Mouse (Mus musculus) ES-CJ7 (cell line): Measurements from ENCODE around the gene Fbxl15.

ENCODE experiments used
- DNase-seq: peaks from one replicate; pipeline ENCODE4 v3.0.0; 2011; ENCODE audit warnings: low read depth, low spot score

The Fbxl15 gene

DNA sequence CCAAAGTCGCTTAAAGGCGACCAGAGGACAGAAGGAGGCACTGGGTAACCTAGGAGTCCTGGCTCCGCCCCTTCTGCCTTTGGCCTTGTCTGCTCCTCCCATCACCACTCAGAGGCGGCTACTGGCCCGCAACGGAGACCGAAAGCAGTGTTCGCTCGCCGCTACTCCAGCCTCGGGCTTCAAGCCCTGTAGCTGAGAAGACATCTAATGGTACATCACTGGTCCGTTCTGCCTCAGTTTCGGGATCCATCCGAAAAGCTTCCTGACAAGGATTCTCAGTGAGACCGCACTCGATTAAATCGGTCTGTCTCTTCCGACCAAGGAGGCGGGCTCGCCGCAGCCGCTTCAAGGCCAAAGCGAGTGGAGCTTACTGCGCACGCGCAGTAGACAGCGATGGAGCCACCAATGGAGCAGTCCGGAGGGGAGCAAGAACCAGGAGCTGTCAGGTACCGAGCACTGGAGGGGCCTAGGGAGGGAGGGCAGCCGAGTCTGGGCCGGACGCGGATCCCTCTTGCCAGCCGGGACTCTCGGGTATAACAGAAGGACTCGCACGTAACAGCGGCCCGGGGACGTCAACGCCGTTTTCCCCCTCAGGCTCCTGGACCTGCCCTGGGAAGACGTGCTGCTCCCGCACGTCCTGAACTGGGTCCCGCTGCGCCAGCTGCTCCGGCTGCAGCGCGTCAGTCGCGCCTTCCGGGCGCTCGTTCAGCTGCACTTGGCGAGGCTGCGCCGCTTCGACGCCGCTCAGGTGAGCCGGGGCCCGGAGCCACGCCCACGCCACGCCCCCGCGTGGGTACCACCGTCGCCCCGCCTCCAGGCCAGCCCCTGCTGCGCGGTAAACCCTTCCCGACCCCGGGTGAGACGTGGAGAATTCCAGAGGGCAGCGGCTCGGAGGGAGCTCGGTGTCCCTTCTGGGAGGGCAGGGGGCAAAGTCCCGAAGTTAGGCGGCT lies at the start of gene Fbxl15:
Gene Fbxl15, plus strand, starts transcription at position 104 of the 950 bp plus-strand sequence.
- peak; percentile 96 for DNase-seq

DNA sequence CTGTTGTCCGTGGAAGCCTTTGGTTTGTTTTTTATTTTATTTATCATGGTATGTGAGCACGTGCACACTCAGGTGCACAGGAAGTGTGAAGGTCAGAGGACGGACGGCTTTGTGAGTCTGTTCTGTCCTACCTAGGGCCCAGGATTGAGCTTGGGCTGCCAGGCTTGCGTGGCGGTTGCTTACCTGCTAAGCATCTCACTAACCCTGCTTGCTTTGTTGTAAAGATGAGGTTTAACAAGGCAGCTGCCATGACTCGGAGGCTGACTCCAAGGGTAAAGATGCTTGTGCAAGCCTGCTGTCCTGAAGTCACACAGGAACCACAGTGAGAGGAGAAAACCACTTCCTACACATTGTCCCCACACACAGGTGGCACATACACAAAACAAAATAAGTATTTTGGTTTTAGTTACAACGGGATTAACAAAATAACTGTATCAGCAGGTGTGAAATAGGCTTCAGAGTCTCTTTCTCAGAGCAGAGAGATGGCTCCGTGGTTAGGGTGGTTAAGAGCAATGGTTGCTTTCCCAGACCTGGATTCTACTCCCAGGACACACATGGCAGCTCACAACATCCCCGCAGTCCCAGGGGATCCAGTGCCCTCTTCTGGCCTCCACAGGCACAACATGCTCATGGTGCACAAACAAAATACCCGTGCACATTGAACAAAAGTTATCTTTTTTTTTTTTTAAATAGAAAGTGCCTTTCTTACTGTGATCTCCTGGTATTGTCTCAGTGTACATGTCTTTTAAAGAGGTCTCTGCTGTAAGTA lies 45.7 kb upstream of the Fbxl15 start:
- peak; percentile 41 for DNase-seq

GRCm38 (mm10) chr19:46284686-46285085 lies 43.3 kb upstream of the Fbxl15 start:
- no peak for DNase-seq

- DNase-seq, result no peak
These were observed 42.4 kb upstream of the Fbxl15 start for GRCm38 (mm10) chr19:46285631-46286030.

DNA sequence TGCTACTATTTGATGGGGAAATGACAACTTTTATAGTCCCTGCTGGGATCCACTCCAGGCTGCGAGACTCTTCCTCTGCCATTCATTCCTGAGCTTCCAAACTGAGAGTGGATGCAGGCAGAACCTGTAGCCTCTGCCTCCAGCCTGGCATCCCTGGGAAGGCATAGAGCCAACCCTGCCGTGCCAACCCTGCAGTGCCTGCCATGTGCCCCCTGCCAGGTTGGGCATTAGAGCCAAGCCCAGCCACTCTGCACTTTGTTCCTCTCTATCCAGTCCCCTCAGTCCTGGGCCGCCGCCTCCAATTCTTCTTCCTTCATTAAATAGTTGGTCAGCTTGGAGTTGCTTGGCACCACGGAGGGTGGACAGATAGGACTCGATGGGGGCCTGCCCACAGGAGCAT lies 41.9 kb upstream of the Fbxl15 start:
- DNase-seq, result no peak

GRCm38 (mm10) chr19:46286926-46287325 lies 41.1 kb upstream of the Fbxl15 start:
- no peak for DNase-seq

GRCm38 (mm10) chr19:46287566-46287965 lies 40.4 kb upstream of the Fbxl15 start:
- DNase-seq, result no peak

GRCm38 (mm10) chr19:46290535-46291105 lies 37.4 kb upstream of the Fbxl15 start:
- DNase-seq, result no peak

DNA sequence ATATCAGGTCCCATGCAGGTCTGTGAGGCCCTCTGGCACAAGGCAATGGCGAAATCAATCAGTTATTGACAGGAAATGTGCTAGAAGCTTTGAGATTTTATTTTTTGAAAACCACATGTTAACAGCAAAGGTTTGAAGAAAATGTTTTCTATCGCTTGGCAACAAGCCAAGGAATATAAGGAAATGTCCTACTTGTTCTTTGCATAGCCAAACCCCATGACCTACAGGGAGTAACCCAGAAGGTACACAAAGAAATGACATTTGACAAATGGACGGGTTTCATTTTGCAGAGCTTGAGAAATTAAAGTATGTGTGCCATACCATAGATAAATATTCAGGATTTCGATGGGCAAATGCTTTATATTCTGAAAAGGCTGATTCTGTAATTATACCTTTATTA lies 31.0 kb upstream of the Fbxl15 start:
- no peak for DNase-seq

- DNase-seq, result no peak
These were observed 27.5 kb upstream of the Fbxl15 start for GRCm38 (mm10) chr19:46300294-46301045.

GRCm38 (mm10) chr19:46302551-46302950 lies 25.4 kb upstream of the Fbxl15 start:
- DNase-seq, result no peak

DNA sequence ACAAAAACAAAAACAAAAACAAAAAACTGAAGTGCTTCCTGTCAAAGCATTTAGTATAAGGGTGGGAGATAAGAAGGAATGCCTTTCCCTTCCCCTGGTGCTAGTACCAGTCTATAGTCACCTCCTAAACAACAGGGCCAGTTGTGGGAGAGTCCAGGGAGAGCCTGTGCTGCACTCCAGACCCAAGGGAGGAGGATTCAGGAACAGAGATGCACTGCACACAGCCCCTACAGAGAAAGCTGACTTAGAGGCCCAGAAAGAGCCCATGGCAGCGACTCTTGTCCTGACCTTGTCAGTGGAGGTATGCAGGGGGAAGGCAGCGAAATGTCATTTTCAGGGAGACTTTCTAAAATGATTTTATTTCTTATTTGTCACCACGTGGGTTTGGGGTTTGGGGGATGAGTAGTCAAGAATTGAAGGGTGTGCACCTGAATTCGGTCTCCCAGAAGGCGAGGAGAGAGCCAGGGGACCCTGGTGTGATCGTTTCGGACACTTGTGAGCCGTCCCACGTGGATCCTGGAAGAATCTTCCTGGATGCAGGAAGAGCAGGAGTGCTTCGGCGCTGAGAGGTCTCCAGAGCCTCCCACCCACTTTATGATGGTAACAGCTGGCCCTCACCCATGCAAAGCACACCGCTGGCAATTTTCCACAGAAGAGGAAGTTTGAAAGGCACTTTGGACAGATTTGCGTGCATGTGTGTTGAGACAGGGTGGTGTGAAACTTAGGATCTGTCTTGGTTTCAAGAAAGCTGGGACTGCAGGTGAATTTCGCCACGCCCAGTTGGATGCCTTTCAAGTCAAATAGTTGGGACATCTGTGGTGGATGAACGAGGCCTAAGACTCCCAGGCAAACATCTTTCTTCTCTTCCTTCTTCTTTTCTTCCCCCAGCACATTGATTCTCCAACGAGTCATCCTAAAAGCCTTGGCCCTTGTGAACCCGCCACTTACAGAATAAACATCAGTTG lies 24.5 kb upstream of the Fbxl15 start:
- no peak for DNase-seq

DNA sequence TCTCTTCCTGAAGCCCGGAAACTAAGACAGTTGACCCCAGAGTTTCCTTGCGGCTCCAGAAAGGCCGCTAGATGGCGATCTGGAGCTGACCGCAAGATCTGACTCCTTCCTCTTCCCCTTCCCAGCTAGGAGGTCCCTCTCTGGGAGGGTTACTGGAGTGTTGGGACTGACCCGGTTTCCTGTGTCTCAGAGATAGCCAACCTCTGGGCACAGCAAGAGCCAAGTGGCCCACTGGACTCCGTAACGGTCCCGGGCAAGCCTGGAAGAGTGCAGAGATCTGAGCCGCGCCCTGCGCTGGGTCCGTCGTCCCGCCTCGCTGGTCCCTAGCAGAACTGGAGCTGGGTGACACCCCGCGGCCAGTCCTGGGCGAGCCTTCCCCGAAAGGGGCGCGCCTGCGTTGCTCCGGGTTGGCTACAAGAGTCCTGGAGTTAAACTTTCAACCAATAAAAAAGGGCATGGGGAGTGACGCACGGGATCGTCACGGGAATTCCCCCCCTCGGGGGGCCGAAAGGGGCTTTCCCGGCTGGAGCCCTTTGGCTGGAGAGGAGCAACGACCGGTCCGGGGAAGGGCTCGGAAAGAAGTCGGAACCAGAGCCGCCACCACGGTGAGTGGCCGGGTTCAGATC lies 23.7 kb upstream of the Fbxl15 start, which contains the start of gene Nfkb2:
Gene Nfkb2, plus strand, starts transcription at position 105 of the 626 bp plus-strand sequence.
- peak; percentile 90 for DNase-seq

DNA sequence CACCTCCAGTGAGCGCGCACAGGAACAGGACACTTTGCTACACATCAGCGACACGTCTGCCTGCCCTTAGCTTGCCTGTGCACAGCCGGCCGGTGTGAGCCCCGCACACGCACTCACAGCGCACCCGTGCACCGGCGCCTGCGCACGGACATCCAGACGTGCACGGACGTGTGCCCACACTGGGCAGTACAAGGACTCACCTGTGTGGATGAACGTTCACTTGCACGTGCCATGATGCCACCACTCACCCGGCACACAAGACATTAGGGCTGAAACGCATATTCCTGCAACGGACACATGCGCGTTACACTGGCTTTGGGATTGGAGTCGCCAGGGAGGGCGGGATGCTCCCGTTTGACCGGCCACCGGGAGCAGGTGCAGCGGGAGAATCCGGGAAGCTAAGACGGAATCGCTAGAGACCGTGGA lies 23.1 kb upstream of the Fbxl15 start:
- no peak for DNase-seq

DNA sequence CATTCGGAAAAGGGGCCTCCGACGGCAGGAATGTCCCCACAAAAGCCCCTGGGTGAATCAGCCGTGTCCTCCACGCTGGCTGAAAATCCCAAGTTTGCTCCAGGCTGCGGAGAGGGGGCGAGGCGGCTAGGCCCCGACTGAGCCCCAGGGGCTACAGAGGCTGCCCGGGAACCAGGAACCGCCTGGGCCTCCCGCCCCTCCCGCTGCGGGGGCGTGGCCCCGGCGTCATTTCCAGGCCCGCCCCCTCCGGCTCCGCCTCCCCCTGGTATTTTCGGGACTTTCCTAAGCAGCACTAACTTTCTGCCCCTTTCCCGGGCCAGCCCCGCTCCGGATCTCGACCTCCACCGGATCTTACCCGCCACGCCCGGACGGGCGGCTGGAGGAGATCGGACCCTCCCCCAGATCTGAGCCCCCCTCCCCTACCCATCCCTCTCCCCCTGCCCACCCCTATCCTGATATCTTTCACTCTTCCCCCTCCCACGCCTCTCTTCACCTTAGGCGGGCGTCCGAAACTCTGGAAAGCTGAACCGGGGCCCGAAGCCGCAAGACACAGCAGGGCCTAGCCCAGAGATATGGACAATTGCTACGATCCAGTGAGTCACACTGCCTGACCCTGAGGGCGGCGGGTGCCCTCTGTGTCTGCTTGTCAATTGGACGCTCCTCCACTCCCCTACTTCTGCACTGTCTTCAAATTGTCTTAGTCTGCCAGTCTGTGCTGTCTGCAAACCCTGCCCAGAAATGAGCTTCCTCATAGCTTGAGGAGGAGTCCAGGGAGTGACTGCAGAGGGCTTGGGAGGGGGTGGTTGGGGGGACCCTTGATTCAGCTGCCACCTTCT lies 22.3 kb upstream of the Fbxl15 start:
- DNase-seq, result peak; percentile 79

DNA sequence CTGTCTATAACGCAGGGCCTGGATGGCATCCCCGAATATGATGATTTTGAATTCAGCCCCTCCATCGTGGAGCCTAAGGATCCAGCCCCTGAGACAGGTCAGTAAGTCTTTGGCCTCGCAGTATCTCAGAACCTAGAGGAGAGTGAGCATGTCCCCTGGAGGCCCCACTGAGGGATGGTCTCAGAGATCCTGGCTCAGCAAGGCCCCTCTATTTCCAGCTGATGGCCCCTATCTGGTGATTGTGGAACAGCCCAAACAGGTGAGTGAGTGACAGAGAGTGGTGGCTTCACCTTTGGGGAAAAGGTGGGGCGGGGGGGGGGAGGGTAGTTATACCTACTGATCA lies 21.7 kb upstream of the Fbxl15 start:
- DNase-seq, result no peak

- DNase-seq, result no peak
These were observed 21.2 kb upstream of the Fbxl15 start for GRCm38 (mm10) chr19:46306751-46307289.

GRCm38 (mm10) chr19:46307781-46308180 lies 20.2 kb upstream of the Fbxl15 start:
- no peak for DNase-seq

DNA sequence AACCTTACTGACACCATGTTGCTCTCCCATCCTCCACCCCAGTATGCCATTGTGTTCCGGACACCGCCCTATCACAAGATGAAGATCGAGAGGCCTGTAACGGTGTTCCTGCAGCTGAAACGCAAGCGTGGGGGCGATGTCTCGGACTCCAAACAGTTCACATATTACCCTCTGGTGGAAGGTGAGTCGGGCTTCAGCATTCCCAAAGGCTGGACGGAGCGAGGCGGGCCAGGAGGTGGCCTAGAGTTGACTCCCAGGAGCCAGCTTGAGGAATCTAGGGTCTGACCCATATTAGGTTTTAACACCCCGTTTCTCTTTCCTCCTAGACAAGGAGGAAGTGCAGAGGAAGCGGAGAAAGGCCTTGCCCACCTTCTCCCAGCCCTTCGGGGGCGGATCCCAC lies 19.7 kb upstream of the Fbxl15 start:
- no peak for DNase-seq
